Mouse (Mus musculus) embryonic facial prominence, embryonic 15.5 days (tissue): ENCODE results near the gene Mfrp. TPM values are rescaled to one million over a fixed set of nuclear protein-coding genes. Genes with fewer than 3 reads are reported as not detected.
A peak's percentile ranks its signal among the peaks of the same experiment; 100 is the strongest.

Source experiments
- ATAC-seq: fragments of 200-750 bp; cut with Nextera tagmentation; 2 replicates; pipeline ENCODE4 v1.8.0; 2017; ENCODE audit warnings: low read depth, moderate TSS enrichment; ENCODE audit not compliant: insufficient number of reproducible peaks, low FRiP score, low TSS enrichment
- H3K27ac ChIP-seq: fragments of 300-500 bp; sonication (generic); replicated peaks from 2 replicates; pipeline ENCODE4 v1.5.1; 2015; ENCODE audit warnings: mild to moderate bottlenecking, inconsistent platforms
- H3K27me3 ChIP-seq: fragments of 300-500 bp; sonication (generic); 2 replicates; pipeline ENCODE4 v1.6.1; 2015; ENCODE audit warnings: inconsistent platforms
- H3K36me3 ChIP-seq: fragments of 300-500 bp; sonication (generic); 2 replicates; pipeline ENCODE4 v1.6.1; 2015; ENCODE audit warnings: mild to moderate bottlenecking, inconsistent platforms
- H3K4me1 ChIP-seq: fragments of 300-500 bp; sonication (generic); 2 replicates; pipeline ENCODE4 v1.6.1; 2015; ENCODE audit warnings: inconsistent platforms
- H3K4me2 ChIP-seq: fragments of 300-500 bp; sonication (generic); replicated peaks from 2 replicates; pipeline ENCODE4 v1.6.1; 2015; ENCODE audit warnings: mild to moderate bottlenecking, inconsistent platforms
- H3K4me3 ChIP-seq: fragments of 300-500 bp; sonication (generic); replicated peaks from 2 replicates; pipeline ENCODE4 v1.5.1; 2015; ENCODE audit warnings: mild to moderate bottlenecking, inconsistent platforms
- H3K9ac ChIP-seq: fragments of 300-500 bp; sonication (generic); 2 replicates; pipeline ENCODE4 v1.6.1; 2015; ENCODE audit warnings: inconsistent platforms
- H3K9me3 ChIP-seq: fragments of 300-500 bp; sonication (generic); replicated peaks from 2 replicates; pipeline ENCODE4 v1.6.1; 2016; ENCODE audit warnings: inconsistent platforms
- whole genome bisulfite sequencing: fragments of 180-500 bp; shearing (Covaris S2); methylation state at CpG from one replicate; pipeline ENCODE4 v1.1.7; 2015; 5-methylcytosine and 5-hydroxymethylcytosine counted together
- polyA plus RNA-seq: library from polyadenylated mRNA; unstranded; fragments of >200 nt; fragmentation: Nextera tagmentation; extraction: Ambion mirVana; gene quantifications from 2 replicates; pipeline ENCODE4 v1.2.1, GENCODE M21; 2015

The Mfrp gene
- polyA plus RNA-seq, 1 experiment from 2014 or later: 0.20 TPM

GRCm38 (mm10) chr9:44087761-44088455 lies 13.6 kb upstream of the Mfrp start:
- peak; percentile 51 for ATAC-seq
- Histone ChIP-seq H3K4me1 (peaks cover 61% of the 10 kb centered on the region), H3K9me3 (no peaks in the 10 kb centered on the region), H3K27ac (peak overlapping the region; percentile 49), H3K27me3 (peaks cover 7% of the 10 kb centered on the region; the same call in 1 of the 2 replicates), H3K4me2 (peak overlapping the region; percentile 23), H3K9ac (no peak overlapping the region), H3K36me3 (peaks cover 15% of the 10 kb centered on the region; the same call in 1 of the 2 replicates), H3K4me3 (no peak overlapping the region)
- WGBS: 5% methylated on average over 15 of the region's 15 CpGs

- Histone ChIP-seq H3K4me1 (peaks cover 55% of the 10 kb centered on the region), H3K36me3 (peaks cover 22% of the 10 kb centered on the region), H3K9ac (no peak overlapping the region), H3K4me2 (no peak overlapping the region), H3K27me3 (peaks cover 7% of the 10 kb centered on the region; the same call in 1 of the 2 replicates), H3K27ac (0 out of 2 replicates have a peak overlapping the region, but pooled peaks have one; percentile 28), H3K9me3 (no peaks in the 10 kb centered on the region), H3K4me3 (no peak overlapping the region)
- WGBS: 63% methylated on average over 12 of the region's 12 CpGs
- ATAC-seq: no peak
These were observed 12.5 kb upstream of the Mfrp start for GRCm38 (mm10) chr9:44088877-44089608.

- H3K27ac ChIP-seq: no peak overlapping the region
- peaks cover 17% of the 10 kb centered on the region for H3K4me1 ChIP-seq
- H3K4me2 ChIP-seq: no peak overlapping the region
- ATAC-seq: no peak
- H3K27me3 ChIP-seq: no peaks in the 10 kb centered on the region
- H3K4me3 ChIP-seq: no peak overlapping the region
- no peaks in the 10 kb centered on the region for H3K9me3 ChIP-seq
- 34% methylated on average over 24 of the region's 24 CpGs for WGBS
- peaks cover 22% of the 10 kb centered on the region for H3K36me3 ChIP-seq
- no peak overlapping the region for H3K9ac ChIP-seq
These were observed 7.7 kb upstream of the Mfrp start for GRCm38 (mm10) chr9:44093612-44094503.

GRCm38 (mm10) chr9:44094737-44095136 lies 6.8 kb upstream of the Mfrp start:
- Histone ChIP-seq H3K4me2 (no peak overlapping the region), H3K4me1 (peaks cover 8% of the 10 kb centered on the region), H3K9me3 (no peaks in the 10 kb centered on the region), H3K27me3 (no peaks in the 10 kb centered on the region), H3K36me3 (peaks cover 22% of the 10 kb centered on the region), H3K9ac (no peak overlapping the region), H3K27ac (no peak overlapping the region), H3K4me3 (no peak overlapping the region)
- no peak for ATAC-seq
- 78% methylated on average over 3 of the region's 3 CpGs for WGBS

- Histone ChIP-seq H3K9me3 (no peaks in the 10 kb centered on the region), H3K4me2 (no peak overlapping the region), H3K27ac (no peak overlapping the region), H3K27me3 (no peaks in the 10 kb centered on the region), H3K36me3 (peaks cover 22% of the 10 kb centered on the region), H3K4me3 (no peak overlapping the region), H3K4me1 (peaks cover 5% of the 10 kb centered on the region), H3K9ac (no peak overlapping the region)
- 83% methylated on average over 9 of the region's 9 CpGs for WGBS
- ATAC-seq: no peak
These were observed 5.7 kb upstream of the Mfrp start for GRCm38 (mm10) chr9:44095781-44096180.

- ATAC-seq: no peak
- peaks cover 5% of the 10 kb centered on the region for H3K4me1 ChIP-seq
- H3K27me3 ChIP-seq: no peaks in the 10 kb centered on the region
- H3K27ac ChIP-seq: no peak overlapping the region
- H3K36me3 ChIP-seq: peaks cover 21% of the 10 kb centered on the region
- H3K9ac ChIP-seq: no peak overlapping the region
- 37% methylated on average over 9 of the region's 9 CpGs for WGBS
- H3K4me3 ChIP-seq: no peak overlapping the region
- H3K4me2 ChIP-seq: no peak overlapping the region
- H3K9me3 ChIP-seq: no peaks in the 10 kb centered on the region
These were observed 5.0 kb upstream of the Mfrp start for GRCm38 (mm10) chr9:44096536-44096935.

- ATAC-seq: no peak
- Histone ChIP-seq H3K27ac (no peak overlapping the region), H3K27me3 (no peaks in the 10 kb centered on the region), H3K4me2 (no peak overlapping the region), H3K4me1 (peaks cover 36% of the 10 kb centered on the region), H3K4me3 (no peak overlapping the region), H3K9me3 (no peaks in the 10 kb centered on the region), H3K9ac (no peak overlapping the region), H3K36me3 (peaks cover 12% of the 10 kb centered on the region)
- WGBS: 87% methylated on average over 7 of the region's 7 CpGs
These were observed 3.4 kb downstream of the Mfrp start for GRCm38 (mm10) chr9:44104881-44105280.

GRCm38 (mm10) chr9:44105781-44106180 lies 4.3 kb downstream of the Mfrp start:
- Histone ChIP-seq H3K4me2 (no peak overlapping the region), H3K27me3 (no peaks in the 10 kb centered on the region), H3K36me3 (peaks cover 12% of the 10 kb centered on the region), H3K4me3 (no peak overlapping the region), H3K9ac (no peak overlapping the region), H3K4me1 (peaks cover 44% of the 10 kb centered on the region), H3K27ac (no peak overlapping the region), H3K9me3 (no peaks in the 10 kb centered on the region)
- WGBS: 85% methylated on average over 10 of the region's 10 CpGs
- ATAC-seq: no peak

GRCm38 (mm10) chr9:44106182-44106581 lies 4.7 kb downstream of the Mfrp start:
- H3K27ac ChIP-seq: no peak overlapping the region
- 89% methylated on average over 7 of the region's 7 CpGs for WGBS
- H3K36me3 ChIP-seq: peaks cover 12% of the 10 kb centered on the region
- no peak overlapping the region for H3K4me3 ChIP-seq
- H3K27me3 ChIP-seq: no peaks in the 10 kb centered on the region
- H3K4me1 ChIP-seq: peaks cover 44% of the 10 kb centered on the region
- H3K9me3 ChIP-seq: no peaks in the 10 kb centered on the region
- ATAC-seq: no peak
- H3K9ac ChIP-seq: no peak overlapping the region
- H3K4me2 ChIP-seq: no peak overlapping the region

- peaks cover 45% of the 10 kb centered on the region for H3K4me1 ChIP-seq
- H3K36me3 ChIP-seq: peaks cover 10% of the 10 kb centered on the region
- no peak overlapping the region for H3K9ac ChIP-seq
- H3K27me3 ChIP-seq: no peaks in the 10 kb centered on the region
- WGBS: 66% methylated on average over 4 of the region's 4 CpGs
- no peak for ATAC-seq
- H3K9me3 ChIP-seq: no peaks in the 10 kb centered on the region
- peak overlapping the region; percentile 35; the same call in 1 of the 2 replicates for H3K4me2 ChIP-seq
- H3K27ac ChIP-seq: peak overlapping the region; percentile 84
- no peak overlapping the region for H3K4me3 ChIP-seq
These were observed 5.1 kb downstream of the Mfrp start for GRCm38 (mm10) chr9:44106596-44106995.

- peak within 1 kb of the TSS; percentile 84 for H3K27ac ChIP-seq
- ATAC-seq: peak; percentile 52
- H3K4me1 ChIP-seq: peaks cover 50% of the 10 kb centered on the region
- 24% methylated on average over 8 of the region's 8 CpGs for WGBS
- peaks cover 9% of the 10 kb centered on the region for H3K36me3 ChIP-seq
- H3K4me3 ChIP-seq: peak within 1 kb of the TSS; percentile 20
- H3K9ac ChIP-seq: no peak within 1 kb of the TSS
- no peaks in the 10 kb centered on the region for H3K9me3 ChIP-seq
- peak within 1 kb of the TSS; percentile 35 for H3K4me2 ChIP-seq
- no peaks in the 10 kb centered on the region for H3K27me3 ChIP-seq
These were observed 5.6 kb downstream of the Mfrp start, which contains the start of gene C1qtnf5 for GRCm38 (mm10) chr9:44107110-44107509. Gene C1qtnf5 (plus strand): TSS chr9:44107245.
